In genomic region chr8:29290386-29290785, GRCm38 (mm10) we compare ENCODE assay signal across 8 mouse cellular contexts.
DNase-seq lines count a peak whose midpoint lies in the region; ATAC-seq and TF ChIP-seq lines count a peak whose summit lies in the region.

No protein-coding gene starts in this region.

- no peak overlapping the region for H3K4me3 ChIP-seq in ES-E14 (ENCODE audit: insufficient read depth in 1 of 2, low read depth in 1 of 2, low read length in 2 of 2, poor library complexity in 1 of 2, severe bottlenecking in 1 of 2)
- H3K4me3 ChIP-seq in kidney, postnatal 0 days (replicated peaks; ENCODE audit: low read depth, low read length), result no peak overlapping the region

- intact Hi-C loops in heart, postnatal 10 days (cut with DNase I), result loop anchor here (2.0 kb wide), 2 partner anchors 1142 to 1614 kb away; no protein-coding TSS in a partner anchor
- intact Hi-C loops in heart, postnatal 25 days (cut with DNase I), result loop anchor here (5.0 kb wide), 2 partner anchors 1143 to 1613 kb away; no protein-coding TSS in a partner anchor

- H3K27ac ChIP-seq in ES-E14 (ENCODE audit: insufficient read depth, low read depth, low read length, poor library complexity, severe bottlenecking), result no peak overlapping the region
- H3K27ac ChIP-seq in kidney, postnatal 0 days, result no peak overlapping the region

- no peak overlapping the region for H3K4me2 ChIP-seq in kidney, postnatal 0 days (ENCODE audit: low read length)

- DNase-seq in heart, postnatal 10 days, result peak; percentile 12 to 21
- no peak for DNase-seq in heart, postnatal 25 days (ENCODE audit: low spot score)
- peak; percentile 13 for DNase-seq in ES-E14 (ENCODE audit: low read depth, low spot score)
- DNase-seq in embryo, embryonic 10 days (ENCODE audit: low spot score), result peak; percentile 73
- peak; percentile 33 for DNase-seq in kidney, postnatal 0 days (ENCODE audit: low spot score)
- peak; percentile 2 for DNase-seq in lung, postnatal 10 days
- DNase-seq in urinary bladder, postnatal 4 days (ENCODE audit: low spot score in 2 of 2), result no peak
- no peak for DNase-seq in testis, postnatal 10 days (ENCODE audit: low spot score)

- H3K9me3 ChIP-seq in ES-E14 (ENCODE audit: control insufficient read depth, insufficient read depth, low read depth, low read length), result no peaks in the 10 kb centered on the region
- no peaks in the 10 kb centered on the region for H3K9me3 ChIP-seq in kidney, postnatal 0 days (replicated peaks; ENCODE audit: low read length)

- no peaks in the 10 kb centered on the region for H3K36me3 ChIP-seq in ES-E14 (ENCODE audit: control insufficient read depth, insufficient read depth, low read length, poor library complexity, severe bottlenecking)
- no peaks in the 10 kb centered on the region for H3K36me3 ChIP-seq in kidney, postnatal 0 days (ENCODE audit: insufficient read depth, low read length)

- H3K9ac ChIP-seq in ES-E14 (ENCODE audit: insufficient read depth, low read depth, low read length, poor library complexity, severe bottlenecking), result no peak overlapping the region
- H3K9ac ChIP-seq in kidney, postnatal 0 days (ENCODE audit: low read depth, low read length), result no peak overlapping the region

- in situ Hi-C loops in ES-E14 (cut with MboI; ENCODE audit: low sequenced_read_pairs in 2 of 2, unreplicated experiment in 2 of 2), result no loop called here

- 7% methylated on average over 6 of the region's 6 CpGs for WGBS in kidney, postnatal 0 days

- ATAC-seq in kidney, postnatal 0 days (replicated peaks; ENCODE audit: low FRiP score, low read depth), result no peak

- H3K27me3 ChIP-seq in kidney, postnatal 0 days (ENCODE audit: insufficient read depth, low read length), result no peaks in the 10 kb centered on the region

- no peaks in the 10 kb centered on the region for H3K4me1 ChIP-seq in ES-E14 (ENCODE audit: control insufficient read depth in 2 of 2, insufficient read depth in 2 of 2, low read length in 2 of 2, poor library complexity in 1 of 2)
- no peaks in the 10 kb centered on the region for H3K4me1 ChIP-seq in kidney, postnatal 0 days (replicated peaks; ENCODE audit: insufficient read depth, low read length)

- peak; percentile 73 for TF ChIP-seq CTCF in kidney, postnatal 0 days (IDR thresholded peaks at IDR 0.05; ENCODE audit: low read depth)

TF ChIP-seq in ES-E14, 5 proteins besides CTCF, POLR2A, EP300 and RAD21:
- TF ChIP-seq CHD2 (IDR thresholded peaks at IDR 0.05; ENCODE audit: low read depth, low read length), result no peak
- no peak for TF ChIP-seq ZNF384 (IDR thresholded peaks at IDR 0.05; ENCODE audit: low read depth, low read length)
- no peak for TF ChIP-seq ZC3H11A (IDR thresholded peaks at IDR 0.05; ENCODE audit: borderline replicate concordance, low read depth, low read length)

Comparison
In these comparisons a context has a peak if more than half of its experiments do, and no peak if none do; other contexts are left out.
1. DNase-seq: peak in heart, postnatal 10 days (2 of 2), ES-E14 (single experiment), embryo, embryonic 10 days (single experiment), kidney, postnatal 0 days (single experiment) and lung, postnatal 10 days (single experiment); none in heart, postnatal 25 days (single experiment), urinary bladder, postnatal 4 days (0 of 2) and testis, postnatal 10 days (single experiment).